Mouse (Mus musculus): ENCODE measurements around the gene Il22ra2. TPM values are rescaled to one million over a fixed set of nuclear protein-coding genes. Genes with fewer than 3 reads are reported as not detected.

Gene Il22ra2
- total RNA-seq (2021), result not detected

- DNase-seq, result no peak
Measured at GRCm38 (mm10) chr10:19621408-19622048, at the start of gene Il22ra2. Gene Il22ra2, plus strand, starts transcription at chr10:19621998.

GRCm38 (mm10) chr10:19577571-19577970 lies 44.2 kb upstream of the Il22ra2 start:
- DNase-seq, result no peak

DNA sequence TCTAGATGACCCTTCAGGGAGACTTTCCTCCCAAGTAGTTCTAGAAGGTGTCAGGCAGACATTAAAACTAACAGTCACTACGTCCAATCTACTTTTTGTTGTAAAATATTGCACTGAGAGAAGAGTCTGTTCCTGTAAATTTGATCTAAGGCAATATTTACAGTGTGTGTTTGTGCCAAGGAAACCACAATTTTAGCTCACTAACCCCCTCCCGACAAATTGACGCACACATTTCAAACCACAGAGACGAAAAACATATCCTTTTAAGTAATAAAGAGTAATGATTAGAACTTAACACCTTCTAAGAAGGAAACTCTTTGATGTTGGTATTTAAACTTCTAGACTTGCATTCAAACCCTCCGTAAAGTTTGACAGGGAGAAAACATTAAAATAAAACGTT lies 43.8 kb upstream of the Il22ra2 start:
- DNase-seq, result no peak

GRCm38 (mm10) chr10:19578409-19578986 lies 43.3 kb upstream of the Il22ra2 start:
- peak; percentile 47 for DNase-seq

GRCm38 (mm10) chr10:19580660-19581059 lies 41.1 kb upstream of the Il22ra2 start:
- no peak for DNase-seq

DNA sequence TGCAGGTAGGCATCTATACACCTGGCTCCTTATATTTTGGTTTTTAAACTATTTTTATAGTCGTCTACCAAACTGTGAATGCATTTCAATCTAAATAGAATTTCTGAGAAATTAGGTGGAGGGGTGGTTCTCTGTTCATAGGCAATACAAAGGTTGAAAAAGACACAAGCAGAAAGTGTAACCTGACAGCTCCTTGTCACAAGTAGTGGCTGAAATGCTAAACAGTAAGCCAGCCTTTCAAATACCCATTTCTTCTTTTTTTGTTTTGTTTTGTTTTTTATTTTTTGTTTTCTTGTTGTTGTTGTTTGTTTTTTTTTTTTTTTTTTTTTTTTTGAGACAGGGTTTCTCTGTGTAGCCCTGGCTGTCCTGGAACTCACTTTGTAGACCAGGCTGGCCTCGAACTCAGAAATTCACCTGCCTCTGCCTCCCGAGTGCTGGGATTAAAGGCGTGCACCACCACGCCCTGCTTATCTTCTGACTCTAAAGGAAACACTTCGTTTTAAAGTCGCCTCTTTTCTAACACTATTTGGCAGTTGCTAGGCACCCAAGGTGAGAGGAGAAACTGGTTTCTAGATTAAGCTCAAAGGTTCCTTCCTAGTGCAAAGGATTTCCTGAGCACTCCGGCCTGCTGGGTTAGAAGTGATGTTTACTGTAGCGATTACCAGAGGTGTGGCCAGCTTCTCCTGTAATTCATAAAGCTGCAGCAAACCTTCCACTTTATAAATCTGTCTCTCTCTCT lies 39.8 kb upstream of the Il22ra2 start:
- DNase-seq, result no peak

- DNase-seq, result no peak
Measured at GRCm38 (mm10) chr10:19582806-19583430, 38.9 kb upstream of the Il22ra2 start.

GRCm38 (mm10) chr10:19584064-19584463 lies 37.7 kb upstream of the Il22ra2 start:
- no peak for DNase-seq

DNA sequence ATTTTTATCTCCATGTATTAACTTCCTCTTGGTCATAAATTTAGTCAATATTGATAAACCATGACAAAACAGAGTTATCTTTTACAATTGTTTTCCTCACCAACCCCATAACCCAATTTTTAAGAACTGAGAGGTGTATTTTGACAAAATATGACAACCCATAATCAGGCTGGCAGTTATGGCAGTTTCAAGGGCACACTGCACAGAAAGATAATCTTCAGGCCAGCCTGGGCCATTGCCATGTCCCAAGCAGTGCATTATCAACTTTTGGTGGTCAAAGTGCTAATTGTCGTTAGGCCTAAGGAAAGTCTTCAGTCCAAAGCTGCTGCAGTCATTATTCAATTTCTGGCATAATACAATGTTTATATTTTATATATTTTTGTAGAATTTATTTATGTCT lies 37.0 kb upstream of the Il22ra2 start:
- DNase-seq, result no peak

GRCm38 (mm10) chr10:19585860-19586259 lies 35.9 kb upstream of the Il22ra2 start:
- no peak for DNase-seq

- no peak for DNase-seq
Measured at GRCm38 (mm10) chr10:19587281-19587680, 34.5 kb upstream of the Il22ra2 start.

DNA sequence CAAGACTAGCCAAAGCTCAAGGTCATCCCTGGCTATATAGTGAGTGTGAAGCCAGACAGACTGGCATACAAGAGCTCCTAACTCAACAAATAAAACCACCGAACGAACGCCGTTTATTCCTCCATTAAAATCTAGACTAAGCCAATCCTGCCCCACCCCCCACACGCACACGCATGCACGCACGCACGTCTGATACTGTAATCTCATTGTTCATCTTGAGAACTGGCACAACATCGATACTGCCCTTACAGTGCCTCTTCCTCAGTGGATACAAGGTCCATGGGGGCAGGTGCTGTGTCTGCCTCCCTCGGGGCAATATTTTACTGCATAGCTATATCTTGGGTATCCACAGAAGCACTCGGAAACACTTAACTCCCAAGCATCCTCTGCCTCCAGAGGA lies 32.2 kb upstream of the Il22ra2 start:
- no peak for DNase-seq

DNA sequence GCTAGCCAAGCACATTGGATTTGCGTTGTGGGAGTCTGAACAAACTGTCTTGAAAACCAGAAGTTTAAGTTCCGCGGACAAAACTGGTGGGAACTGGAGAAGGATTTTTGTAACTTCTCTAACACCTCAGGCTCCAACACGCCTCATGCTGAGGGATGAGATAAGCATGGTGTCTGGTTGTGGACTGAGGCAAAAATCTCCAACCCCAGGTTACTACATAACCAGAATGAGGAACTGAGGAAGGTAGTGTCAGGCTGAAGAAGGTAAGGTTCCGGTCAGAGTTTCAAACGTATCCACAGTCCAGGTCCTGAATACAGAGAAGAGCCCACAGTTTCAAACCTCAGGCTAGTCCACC lies 30.5 kb upstream of the Il22ra2 start:
- no peak for DNase-seq

GRCm38 (mm10) chr10:19591641-19592441 lies 30.0 kb upstream of the Il22ra2 start, which contains the start of gene Ifngr1:
Gene Ifngr1, plus strand, starts transcription at chr10:19591949.
- peak; percentile 100 for DNase-seq

GRCm38 (mm10) chr10:19592556-19592955 lies 29.2 kb upstream of the Il22ra2 start:
- DNase-seq, result no peak

GRCm38 (mm10) chr10:19593296-19593695 lies 28.5 kb upstream of the Il22ra2 start:
- no peak for DNase-seq

DNA sequence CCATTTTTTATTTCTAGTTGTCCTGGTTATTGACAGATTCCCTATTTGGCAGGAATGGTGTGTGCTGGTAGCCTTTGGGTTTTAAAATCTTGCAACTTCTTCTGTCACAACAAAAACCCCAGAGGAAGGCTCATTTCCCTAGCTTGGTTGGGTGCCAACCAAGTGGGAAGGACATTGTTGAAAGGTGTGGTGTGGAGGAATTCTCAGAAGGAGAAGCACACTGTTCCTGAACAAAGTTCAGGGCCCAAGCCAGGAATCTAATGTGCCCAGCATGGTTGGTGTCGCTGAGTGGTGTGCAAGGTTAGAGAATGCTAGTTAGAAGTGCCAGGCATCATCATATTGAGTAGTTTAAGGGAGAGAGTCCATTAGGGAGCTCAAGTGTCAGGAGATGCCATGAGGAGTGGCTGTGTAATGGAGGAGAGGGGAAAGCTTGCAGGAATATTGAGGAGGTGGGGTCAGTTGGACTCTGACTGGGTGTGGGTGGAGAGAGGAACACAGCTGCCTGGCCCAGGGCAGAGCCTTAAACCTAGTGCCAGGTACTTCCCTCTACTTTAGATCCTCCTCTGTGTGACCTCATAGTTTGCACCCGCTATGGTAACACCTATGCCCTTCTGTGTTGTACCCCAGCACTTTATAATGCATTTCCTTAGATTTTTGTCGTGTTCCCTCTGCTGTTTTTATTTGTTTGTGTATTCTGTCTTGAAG lies 27.4 kb upstream of the Il22ra2 start:
- DNase-seq, result no peak

GRCm38 (mm10) chr10:19596866-19597265 lies 24.9 kb upstream of the Il22ra2 start:
- DNase-seq, result no peak

DNA sequence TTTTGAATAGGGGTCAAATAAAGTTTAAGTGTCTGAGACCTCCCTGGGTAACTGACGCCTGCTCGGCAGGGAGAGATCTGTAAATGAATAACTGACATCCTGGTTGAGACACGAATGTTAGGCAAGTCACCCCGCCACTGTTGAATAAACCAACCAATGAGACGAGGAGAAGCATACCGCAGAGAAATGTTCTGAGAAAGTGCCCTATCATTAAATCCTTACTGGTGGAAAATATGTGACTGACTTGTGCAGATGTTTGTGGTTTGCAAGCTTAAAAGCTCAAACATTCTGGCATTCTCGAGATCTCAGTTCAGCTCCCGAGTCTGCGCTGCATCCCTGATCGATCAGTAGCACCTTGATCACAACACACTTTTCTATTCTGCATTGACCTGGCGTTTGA lies 23.7 kb upstream of the Il22ra2 start:
- DNase-seq, result no peak

DNA sequence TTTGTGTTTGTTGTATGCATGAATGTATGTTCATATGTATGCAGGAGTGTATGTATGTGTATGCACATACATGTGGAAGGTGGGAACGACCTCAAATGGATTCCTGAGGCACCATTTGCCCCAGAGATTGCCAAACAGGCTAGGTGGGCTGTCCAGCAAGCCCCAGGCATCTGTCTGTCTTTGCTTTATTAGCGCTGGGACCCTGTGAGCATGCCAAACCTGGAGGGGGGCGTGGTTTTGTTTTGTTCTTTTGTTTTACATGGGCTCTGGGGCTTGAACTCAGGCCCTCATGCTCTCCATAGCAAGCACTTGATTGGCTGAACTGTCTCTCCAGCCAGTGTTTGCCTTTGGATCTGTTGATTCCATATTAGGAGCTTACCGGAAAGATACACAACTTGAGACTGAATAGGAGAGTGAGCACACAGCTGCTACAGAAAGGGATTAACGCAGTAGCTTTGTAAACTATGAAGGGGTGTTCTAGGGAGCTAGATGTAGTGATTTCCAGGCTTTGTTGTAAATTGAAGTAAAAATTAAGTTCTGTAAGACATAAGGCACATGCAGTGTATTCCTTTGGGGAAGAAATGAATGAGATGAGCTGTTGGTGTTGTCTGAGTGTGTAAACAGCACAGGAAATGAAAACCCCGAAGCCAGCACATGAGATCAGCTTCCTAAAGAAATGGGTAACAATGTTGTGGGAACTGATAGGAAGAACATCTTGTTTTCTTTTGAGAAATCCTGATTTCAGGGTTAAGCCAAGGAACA lies 22.3 kb upstream of the Il22ra2 start:
- DNase-seq, result no peak

DNA sequence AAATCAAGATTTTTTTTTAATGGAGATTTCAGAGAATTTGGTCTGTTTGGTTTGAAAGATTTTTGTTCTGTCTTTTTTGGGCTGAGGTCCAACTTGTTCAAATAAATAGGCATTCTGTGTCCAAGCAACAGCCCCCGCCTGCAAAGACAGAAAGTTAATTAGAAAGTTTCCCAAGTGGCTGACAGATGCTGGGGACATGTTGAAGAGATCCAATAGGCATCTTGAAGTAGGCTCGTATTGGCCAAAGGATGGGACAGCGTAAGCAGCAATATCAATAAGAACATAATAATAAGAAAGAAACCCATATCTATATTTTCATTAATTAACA lies 21.7 kb upstream of the Il22ra2 start:
- no peak for DNase-seq
